Mouse (Mus musculus) retina, embryonic 14.5 days (tissue): ENCODE measurements at regions not wholly inside any gene's neighbourhood (a gene's known extent, or its start where the extent isn't known, plus 50 kb on each side); places are given as distances from the start of the nearest gene placed in this dataset.

Experiments
- DNase-seq: peaks from one replicate; pipeline ENCODE4 v3.0.0-alpha.2; 2015; ENCODE audit warnings: low spot score

GRCm38 (mm10) chr11:114258218-114258617, 191.4 kb upstream of the Sdk2 start:
- no peak for DNase-seq

DNA sequence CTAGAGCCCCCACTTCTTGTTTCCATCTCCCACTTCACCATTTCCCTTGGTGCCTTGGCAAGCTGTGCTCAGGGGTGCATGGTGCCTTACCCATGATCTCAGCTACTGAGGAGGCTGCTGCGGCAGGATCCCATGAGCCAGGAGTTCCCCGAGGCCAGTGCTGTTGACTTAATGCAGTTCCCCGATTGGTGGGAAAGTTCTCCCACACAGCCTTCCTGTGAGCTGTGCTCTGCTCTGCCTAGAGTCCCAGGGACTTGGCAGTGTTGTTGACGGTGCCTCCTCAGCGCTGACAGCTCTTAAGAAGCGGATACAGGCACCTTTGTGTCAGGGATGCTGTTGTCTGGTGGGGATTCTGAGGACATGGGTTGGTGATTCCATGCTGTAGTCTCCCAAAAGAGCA, 190.9 kb upstream of the Sdk2 start:
- no peak for DNase-seq

DNA sequence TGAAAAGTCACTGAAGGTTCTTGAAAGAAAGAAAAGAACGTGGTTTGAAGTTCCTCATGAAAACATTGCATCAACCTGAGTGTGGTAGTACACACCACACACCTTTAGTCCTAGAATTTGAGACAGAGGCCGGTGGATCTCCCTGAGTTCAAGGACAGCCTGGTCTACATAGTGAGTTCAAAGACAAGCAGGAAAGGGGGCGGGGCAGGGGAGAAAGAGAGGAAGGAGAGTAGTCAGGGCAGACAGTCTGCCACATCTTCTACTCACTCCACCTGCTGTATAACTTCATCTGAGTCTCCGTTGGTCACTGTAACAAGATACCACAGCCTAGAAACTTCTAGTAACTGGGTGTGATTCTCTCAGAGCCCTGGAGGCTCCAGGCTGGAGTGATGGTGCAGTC, 190.2 kb upstream of the Sdk2 start:
- DNase-seq: no peak

GRCm38 (mm10) chr11:114254344-114254743, 187.5 kb upstream of the Sdk2 start:
- no peak for DNase-seq

DNA sequence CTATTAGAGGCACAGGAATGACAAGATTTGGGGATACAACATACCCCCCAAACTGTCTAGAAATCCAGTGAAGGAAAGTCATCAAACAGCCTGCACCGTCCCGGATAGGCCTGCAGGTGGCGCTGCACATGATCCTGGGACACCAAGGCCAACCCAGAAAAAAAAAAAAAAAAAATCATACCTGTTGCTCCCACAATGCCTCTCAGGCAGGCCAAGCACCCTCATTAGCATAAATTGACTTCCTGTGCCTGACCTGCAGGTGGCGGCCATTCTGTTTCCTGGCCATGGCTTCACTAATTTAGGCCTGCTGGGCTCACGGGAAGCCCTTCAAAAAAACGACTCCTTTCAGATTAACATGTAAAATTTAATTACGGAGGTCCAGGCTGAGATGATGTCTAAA, 184.8 kb upstream of the Sdk2 start:
- peak; percentile 66 for DNase-seq

- no peak for DNase-seq
These were observed 182.4 kb upstream of the Sdk2 start for GRCm38 (mm10) chr11:114249215-114249614.

DNA sequence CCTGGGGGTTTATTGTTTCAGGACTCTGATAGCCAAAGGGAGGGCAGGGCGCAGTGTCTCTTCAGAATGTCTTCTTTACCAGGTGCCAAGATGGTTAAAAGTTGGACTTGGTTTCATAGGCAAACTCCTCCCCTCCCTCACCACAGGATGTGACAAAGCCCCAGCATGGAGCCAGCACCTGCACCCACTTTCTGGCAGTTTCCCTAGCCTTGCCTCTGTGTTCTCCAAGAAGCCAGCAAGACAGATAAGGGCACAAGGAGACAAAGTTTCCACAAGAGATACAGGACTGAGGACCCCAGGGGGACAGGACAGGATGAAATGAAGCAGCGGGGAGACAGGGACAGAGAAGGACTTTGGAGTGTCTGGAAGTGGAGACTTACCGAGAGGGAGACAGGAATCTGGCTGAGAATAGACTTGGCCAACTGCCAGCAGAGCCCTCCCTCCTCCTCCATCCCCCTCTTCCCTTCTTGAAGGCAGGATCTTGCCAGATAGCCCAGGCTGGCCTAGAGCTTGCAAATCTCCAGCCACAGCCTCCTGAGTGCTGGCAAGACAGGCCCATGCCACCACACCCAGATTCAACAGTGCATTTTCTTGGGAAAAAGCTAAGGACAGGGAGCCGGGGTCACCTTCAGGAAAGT, 181.5 kb upstream of the Sdk2 start:
- DNase-seq: no peak

- DNase-seq: peak; percentile 70
These were observed 172.5 kb upstream of the Sdk2 start for GRCm38 (mm10) chr11:114239311-114239803.

GRCm38 (mm10) chr11:114238801-114239200, 172.0 kb upstream of the Sdk2 start:
- DNase-seq: no peak

GRCm38 (mm10) chr11:114238316-114238715, 171.5 kb upstream of the Sdk2 start:
- DNase-seq: no peak

GRCm38 (mm10) chr11:114234542-114234910, 167.7 kb upstream of the Sdk2 start:
- DNase-seq: no peak

DNA sequence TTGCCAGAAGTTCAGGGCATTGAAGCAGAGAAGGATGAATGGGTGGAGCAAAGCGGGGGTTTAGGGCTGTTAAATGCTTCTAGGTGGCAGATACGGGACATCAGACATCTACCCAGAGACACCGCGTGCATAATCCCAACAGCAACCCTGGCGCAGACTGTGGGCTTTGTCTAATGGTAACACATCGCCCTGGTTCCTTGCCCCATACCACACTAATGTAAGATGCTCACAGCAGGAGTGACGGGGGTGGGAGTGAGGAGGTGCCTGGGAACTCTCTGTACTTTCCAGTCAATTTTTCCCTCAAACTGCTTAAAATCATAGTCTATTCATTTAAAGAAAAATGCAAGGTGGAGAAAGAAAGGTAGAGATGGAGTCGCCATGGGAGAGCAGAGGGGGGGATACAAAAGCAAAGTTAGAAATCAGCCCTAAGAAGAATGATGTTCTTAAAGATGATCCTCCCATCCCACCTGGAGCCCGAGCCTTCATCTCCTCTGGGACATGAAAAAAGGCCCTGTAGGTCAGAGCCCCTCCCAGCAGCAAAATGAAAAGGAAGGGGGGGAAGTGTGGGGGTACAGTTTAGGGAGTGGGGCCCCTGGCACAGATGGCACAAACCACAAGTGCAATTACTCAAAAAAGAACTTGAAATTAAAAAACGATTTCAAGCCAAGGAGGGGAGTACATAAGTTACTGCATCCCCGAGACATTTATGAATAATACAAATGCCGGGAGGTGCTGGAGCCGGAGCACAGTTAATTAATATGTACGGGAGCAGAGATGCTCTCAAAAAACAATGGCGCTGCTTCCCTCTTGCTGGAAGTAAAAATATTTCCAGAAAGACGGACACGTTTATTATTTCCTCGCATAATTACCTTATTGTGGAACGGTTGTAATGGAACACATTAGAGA, 167.0 kb upstream of the Sdk2 start:
- DNase-seq: no peak

DNA sequence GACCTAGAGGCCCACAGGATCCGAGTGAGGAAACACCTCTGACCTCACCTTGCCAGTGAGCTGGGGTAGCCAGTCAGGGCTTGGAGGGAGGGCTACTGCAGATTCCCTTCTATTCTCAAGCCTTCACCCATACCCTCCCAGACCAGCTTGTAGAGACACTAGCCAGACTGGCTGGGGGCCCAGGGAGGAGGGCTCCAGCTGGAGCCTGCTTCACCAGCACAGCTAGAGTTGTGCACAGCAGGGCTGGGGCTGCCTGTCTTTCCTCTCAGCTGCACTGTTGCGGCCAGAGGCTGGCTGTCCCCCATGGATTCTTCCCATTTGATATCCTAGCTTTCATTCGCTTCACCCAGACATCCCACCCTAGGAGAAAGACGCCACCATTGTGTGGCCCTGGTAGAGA, 165.0 kb upstream of the Sdk2 start:
- no peak for DNase-seq

GRCm38 (mm10) chr11:114229763-114230162, 162.9 kb upstream of the Sdk2 start:
- no peak for DNase-seq

- DNase-seq: no peak
These were observed 162.3 kb upstream of the Sdk2 start for GRCm38 (mm10) chr11:114229196-114229595.

DNA sequence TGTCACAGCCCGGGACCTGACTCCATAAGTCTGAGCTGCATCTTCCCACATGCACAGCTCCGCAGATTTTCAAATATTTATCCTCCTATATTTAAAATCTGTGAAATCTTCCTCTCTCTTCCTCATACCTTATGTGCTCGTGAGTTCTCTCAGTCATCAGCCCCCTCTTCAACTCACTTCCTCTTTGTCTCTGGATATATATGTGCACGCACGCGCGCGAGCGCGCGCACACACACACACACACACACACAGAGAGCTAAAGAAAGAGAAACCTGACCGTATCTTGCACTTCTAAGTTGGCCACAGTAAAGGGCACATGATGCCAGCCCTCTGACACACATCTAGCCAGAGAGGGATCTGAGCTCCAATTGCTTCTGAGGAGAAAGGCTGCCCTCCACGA, 159.7 kb upstream of the Sdk2 start:
- no peak for DNase-seq

GRCm38 (mm10) chr11:114224706-114225105, 157.9 kb upstream of the Sdk2 start:
- DNase-seq: no peak

DNA sequence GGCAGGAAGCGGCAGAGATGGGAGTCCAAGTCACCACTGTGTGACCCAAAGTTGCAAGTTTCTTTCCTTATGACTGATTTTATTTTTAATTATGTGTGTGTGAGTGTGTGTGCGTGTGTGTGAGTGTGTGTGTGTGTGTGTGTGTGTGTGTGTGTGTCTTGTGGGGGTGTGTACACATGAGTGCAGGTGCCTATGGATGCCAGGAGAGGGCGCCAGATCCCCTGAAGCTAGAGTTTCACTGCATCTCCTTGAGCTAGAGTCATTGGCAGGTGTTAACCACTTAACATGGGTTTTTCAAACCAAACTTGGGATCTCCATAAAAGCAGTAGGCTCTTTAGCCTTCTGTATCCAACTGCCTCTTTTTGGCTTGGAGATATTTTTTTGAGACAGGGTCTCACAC, 156.2 kb upstream of the Sdk2 start:
- no peak for DNase-seq

GRCm38 (mm10) chr11:114220466-114220865, 153.6 kb upstream of the Sdk2 start:
- DNase-seq: no peak

DNA sequence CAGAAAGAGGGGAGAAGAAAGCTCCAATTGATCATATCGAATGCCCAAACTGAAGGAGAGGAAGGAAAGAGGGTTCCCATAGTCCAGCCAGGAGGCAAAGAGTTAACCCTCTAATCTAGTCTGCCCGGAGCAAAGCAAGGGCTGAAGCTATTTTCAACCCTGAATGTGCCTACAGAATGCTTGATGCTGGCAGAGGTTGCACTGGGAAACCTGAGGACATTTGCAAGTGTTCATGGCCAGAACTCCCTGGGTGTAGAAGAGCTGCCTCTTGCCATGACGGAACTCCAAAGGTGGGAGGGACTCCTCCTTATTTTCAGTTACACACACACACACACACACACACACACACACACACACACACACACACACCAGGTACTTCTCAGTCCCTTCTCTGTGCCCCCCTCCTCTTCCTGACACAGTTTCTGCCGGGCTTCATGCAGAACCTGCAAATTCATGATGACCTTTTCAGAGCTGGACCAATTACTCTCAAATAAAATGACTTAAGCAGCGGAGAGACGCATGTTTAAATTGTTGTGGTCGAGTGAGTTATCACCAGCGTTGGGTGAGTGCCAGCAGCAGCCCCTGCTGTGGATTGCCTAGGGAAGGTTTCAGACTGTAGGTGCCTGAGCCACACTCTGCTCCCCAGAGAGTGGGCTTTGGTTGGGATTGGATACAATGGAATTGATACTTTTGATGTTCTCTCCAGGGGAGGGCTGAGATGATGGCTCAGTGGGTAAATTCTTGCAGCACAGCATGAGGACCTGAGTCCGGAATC, 152.1 kb upstream of the Sdk2 start:
- DNase-seq: peak; percentile 22

GRCm38 (mm10) chr11:114217245-114217757, 150.5 kb upstream of the Sdk2 start:
- DNase-seq: peak; percentile 71

DNA sequence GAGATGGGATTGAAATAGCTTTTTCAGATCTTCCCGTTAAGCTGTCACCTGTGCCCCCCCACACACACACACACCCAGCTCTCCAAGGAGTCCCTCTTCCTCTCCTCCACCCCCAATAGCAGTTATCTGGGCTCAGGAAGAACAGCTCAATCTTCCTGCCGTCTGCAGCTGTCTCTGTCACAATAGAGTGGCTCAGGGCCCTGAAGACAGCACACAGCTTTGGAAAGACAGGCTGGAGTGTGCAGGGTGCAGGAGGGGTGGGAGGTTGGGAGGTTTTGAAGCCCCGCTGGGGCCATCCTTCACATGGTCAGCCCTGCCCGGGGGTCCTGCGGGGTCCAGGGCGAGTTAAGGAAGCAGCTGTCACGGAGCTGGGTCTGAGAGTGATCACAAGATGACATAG, 149.6 kb upstream of the Sdk2 start:
- peak; percentile 22 for DNase-seq
